Mouse (Mus musculus) lung, embryonic 16.5 days (tissue): ENCODE measurements around the gene Il1rl2. TPM values are rescaled to one million over a fixed set of nuclear protein-coding genes. Genes with fewer than 3 reads are reported as not detected.

Source experiments
- ATAC-seq: fragments of 200-750 bp; cut with Nextera tagmentation; 2 replicates; pipeline ENCODE4 v1.8.0; 2017; ENCODE audit warnings: low read depth, mild to moderate bottlenecking, moderate library complexity
- H3K27ac ChIP-seq: fragments of 300-500 bp; sonication (generic); 2 replicates; pipeline ENCODE4 v1.5.1; 2014; ENCODE audit warnings: mild to moderate bottlenecking, control low read depth, low read length
- H3K27me3 ChIP-seq: fragments of 300-500 bp; sonication (generic); 2 replicates; pipeline ENCODE4 v1.6.1; 2014; ENCODE audit warnings: low read depth, low read length, mixed read lengths; ENCODE audit not compliant: control insufficient read depth, insufficient read depth
- H3K36me3 ChIP-seq: fragments of 300-500 bp; sonication (generic); 2 replicates; pipeline ENCODE4 v1.6.1; 2014; ENCODE audit warnings: low read length; ENCODE audit not compliant: control insufficient read depth, insufficient read depth
- H3K4me1 ChIP-seq: fragments of 300-500 bp; sonication (generic); replicated peaks from 2 replicates; pipeline ENCODE4 v1.6.1; 2014; ENCODE audit warnings: low read length, mixed read lengths; ENCODE audit not compliant: control insufficient read depth, insufficient read depth
- H3K4me2 ChIP-seq: fragments of 300-500 bp; sonication (generic); 2 replicates; pipeline ENCODE4 v1.6.1; 2014; ENCODE audit warnings: low read depth, low read length, control low read depth
- H3K4me3 ChIP-seq: fragments of 300-500 bp; sonication (generic); 2 replicates; pipeline ENCODE4 v1.5.1; 2014; ENCODE audit warnings: mild to moderate bottlenecking, low read length, control low read depth
- H3K9ac ChIP-seq: fragments of 300-500 bp; sonication (generic); 2 replicates; pipeline ENCODE4 v1.6.1; 2014; ENCODE audit warnings: low read length, control low read depth
- H3K9me3 ChIP-seq: fragments of 300-500 bp; sonication (generic); 2 replicates; pipeline ENCODE4 v1.6.1; 2016; ENCODE audit warnings: low read length; ENCODE audit not compliant: control insufficient read depth
- WGBS: fragments of 180-500 bp; shearing (Covaris S2); extraction: QIAGEN DNeasy Blood & Tissue Kit; methylation state at CpG from one replicate; pipeline ENCODE4 v1.1.7; 2014; 5-methylcytosine and 5-hydroxymethylcytosine counted together
- polyA plus RNA-seq: library from polyadenylated mRNA; unstranded; fragments of >200 nt; fragmentation: Nextera tagmentation; extraction: Ambion mirVana; gene quantifications from 2 replicates; pipeline ENCODE4 v1.2.1, GENCODE M21; 2015

The Il1rl2 gene
- polyA plus RNA-seq, 1 experiment from 2014 or later, result 13.2 TPM

GRCm38 (mm10) chr1:40339346-40339745 lies 14.9 kb downstream of the Il1rl2 start:
- H3K27me3 ChIP-seq, result no peaks in the 10 kb centered on the region
- no peak overlapping the region for H3K4me3 ChIP-seq
- ATAC-seq, result no peak
- no peak overlapping the region for H3K27ac ChIP-seq
- no peak overlapping the region for H3K9ac ChIP-seq
- WGBS, result 77% methylated on average over 1 of the region's 1 CpGs
- H3K36me3 ChIP-seq, result no peaks in the 10 kb centered on the region
- no peaks in the 10 kb centered on the region for H3K9me3 ChIP-seq
- H3K4me1 ChIP-seq, result no peaks in the 10 kb centered on the region
- no peak overlapping the region for H3K4me2 ChIP-seq

GRCm38 (mm10) chr1:40340102-40340501 lies 15.7 kb downstream of the Il1rl2 start:
- Histone ChIP-seq H3K27ac (no peak overlapping the region), H3K27me3 (no peaks in the 10 kb centered on the region), H3K4me2 (no peak overlapping the region), H3K9ac (no peak overlapping the region), H3K4me1 (no peaks in the 10 kb centered on the region), H3K4me3 (no peak overlapping the region), H3K9me3 (no peaks in the 10 kb centered on the region), H3K36me3 (no peaks in the 10 kb centered on the region)
- WGBS, result 84% methylated on average over 4 of the region's 4 CpGs
- no peak for ATAC-seq

- H3K4me3 ChIP-seq, result no peak overlapping the region
- H3K27me3 ChIP-seq, result no peaks in the 10 kb centered on the region
- ATAC-seq, result no peak
- WGBS, result 70% methylated on average over 4 of the region's 4 CpGs
- H3K9me3 ChIP-seq, result no peaks in the 10 kb centered on the region
- no peaks in the 10 kb centered on the region for H3K36me3 ChIP-seq
- peaks cover 16% of the 10 kb centered on the region for H3K4me1 ChIP-seq
- no peak overlapping the region for H3K27ac ChIP-seq
- H3K4me2 ChIP-seq, result no peak overlapping the region
- H3K9ac ChIP-seq, result no peak overlapping the region
Observed at GRCm38 (mm10) chr1:40352158-40352903, 27.9 kb downstream of the Il1rl2 start.

- no peak for ATAC-seq
- Histone ChIP-seq H3K4me2 (no peak overlapping the region), H3K9me3 (no peaks in the 10 kb centered on the region), H3K27ac (no peak overlapping the region), H3K36me3 (no peaks in the 10 kb centered on the region), H3K4me3 (no peak overlapping the region), H3K27me3 (no peaks in the 10 kb centered on the region), H3K9ac (no peak overlapping the region), H3K4me1 (peaks cover 16% of the 10 kb centered on the region)
- 73% methylated on average over 2 of the region's 2 CpGs for WGBS
Observed at GRCm38 (mm10) chr1:40352904-40353286, 28.5 kb downstream of the Il1rl2 start.

GRCm38 (mm10) chr1:40354665-40355064 lies 30.3 kb downstream of the Il1rl2 start:
- Histone ChIP-seq H3K4me1 (peaks cover 24% of the 10 kb centered on the region), H3K4me2 (no peak overlapping the region), H3K9ac (no peak overlapping the region), H3K9me3 (no peaks in the 10 kb centered on the region), H3K36me3 (no peaks in the 10 kb centered on the region), H3K4me3 (no peak overlapping the region), H3K27ac (no peak overlapping the region), H3K27me3 (no peaks in the 10 kb centered on the region)
- no peak for ATAC-seq
- WGBS, result 87% methylated on average over 3 of the region's 3 CpGs

GRCm38 (mm10) chr1:40355431-40355843 lies 31.0 kb downstream of the Il1rl2 start:
- H3K27ac ChIP-seq, result no peak overlapping the region

GRCm38 (mm10) chr1:40355904-40356521 lies 31.6 kb downstream of the Il1rl2 start:
- no peaks in the 10 kb centered on the region for H3K9me3 ChIP-seq
- no peak overlapping the region for H3K4me3 ChIP-seq
- 0 out of 2 replicates have a peak, but pooled peaks have one; percentile 13 for ATAC-seq
- no peaks in the 10 kb centered on the region for H3K36me3 ChIP-seq
- H3K4me1 ChIP-seq, result peaks cover 26% of the 10 kb centered on the region
- H3K4me2 ChIP-seq, result no peak overlapping the region
- H3K27me3 ChIP-seq, result no peaks in the 10 kb centered on the region
- peak overlapping the region; percentile 71 for H3K27ac ChIP-seq
- no peak overlapping the region for H3K9ac ChIP-seq
- WGBS, result 46% methylated on average over 10 of the region's 10 CpGs

More at GRCm38 (mm10) chr1:40355431-40355843, 31.0 kb downstream of the Il1rl2 start:
- 60% methylated on average over 4 of the region's 4 CpGs for WGBS
- H3K4me1 ChIP-seq, result peaks cover 26% of the 10 kb centered on the region
- no peaks in the 10 kb centered on the region for H3K27me3 ChIP-seq
- H3K4me2 ChIP-seq, result no peak overlapping the region
- H3K4me3 ChIP-seq, result no peak overlapping the region
- no peak overlapping the region for H3K9ac ChIP-seq
- H3K36me3 ChIP-seq, result no peaks in the 10 kb centered on the region
- no peaks in the 10 kb centered on the region for H3K9me3 ChIP-seq
- peak; percentile 80 for ATAC-seq

GRCm38 (mm10) chr1:40357921-40358320 lies 33.5 kb downstream of the Il1rl2 start:
- no peak overlapping the region for H3K4me3 ChIP-seq
- H3K9me3 ChIP-seq, result no peaks in the 10 kb centered on the region
- peaks cover 26% of the 10 kb centered on the region for H3K4me1 ChIP-seq
- H3K9ac ChIP-seq, result no peak overlapping the region
- 36% methylated on average over 2 of the region's 2 CpGs for WGBS
- H3K36me3 ChIP-seq, result no peaks in the 10 kb centered on the region
- peak; percentile 39 for ATAC-seq
- no peaks in the 10 kb centered on the region for H3K27me3 ChIP-seq
- H3K27ac ChIP-seq, result peak overlapping the region; percentile 64; the same call in 1 of the 2 replicates
- no peak overlapping the region for H3K4me2 ChIP-seq

GRCm38 (mm10) chr1:40358351-40358750 lies 33.9 kb downstream of the Il1rl2 start:
- no peak for ATAC-seq
- Histone ChIP-seq H3K9ac (no peak overlapping the region), H3K36me3 (no peaks in the 10 kb centered on the region), H3K9me3 (no peaks in the 10 kb centered on the region), H3K4me1 (peaks cover 26% of the 10 kb centered on the region), H3K4me3 (no peak overlapping the region), H3K27me3 (no peaks in the 10 kb centered on the region), H3K4me2 (no peak overlapping the region), H3K27ac (peak overlapping the region; percentile 64)
- WGBS, result 54% methylated on average over 2 of the region's 2 CpGs
